Mouse (Mus musculus) cerebellum, adult 2 months (tissue): ENCODE measurements around the gene Avpr1b. TPM values are rescaled to one million over a fixed set of nuclear protein-coding genes. Genes with fewer than 3 reads are reported as not detected.
"Not testable (repeated sequence)": the region's sequence is repeated elsewhere in the genome, so short reads cannot be mapped to it uniquely, and the experiment has no call there.

Experiments used
- DNase-seq, 2 experiments: peaks; one replicate each; pipeline ENCODE4 v3.0.0; 2021
- H3K27ac ChIP-seq: fragments of 200-500 bp; 2 replicates; pipeline ENCODE4 v1.5.1; 2012; ENCODE audit warnings: low read length, control low read depth, inconsistent platforms; ENCODE audit not compliant: insufficient read depth
- H3K27me3 ChIP-seq: fragments of 200-500 bp; 2 replicates; pipeline ENCODE4 v1.6.1; 2012; ENCODE audit warnings: inconsistent platforms, mild to moderate bottlenecking, low read length, moderate library complexity; ENCODE audit not compliant: control insufficient read depth, insufficient read depth
- H3K4me1 ChIP-seq: fragments of 200-500 bp; 2 replicates; pipeline ENCODE4 v1.6.1; 2011; ENCODE audit warnings: low read length; ENCODE audit not compliant: control insufficient read depth, insufficient read depth
- H3K4me3 ChIP-seq: fragments of 200-500 bp; replicated peaks from 2 replicates; pipeline ENCODE3; 2011; ENCODE audit warnings: mild to moderate bottlenecking, low read depth, low read length, control low read depth; ENCODE audit not compliant: insufficient read depth
- CTCF ChIP-seq: fragments of 200-500 bp; IDR thresholded peaks from 2 replicates; pipeline ENCODE4 v1.5.1; 2011; ENCODE audit warnings: low read depth, mild to moderate bottlenecking, control low read depth, low read length, moderate library complexity, borderline replicate concordance; ENCODE audit not compliant: insufficient read depth
- POLR2A ChIP-seq: fragments of 200-500 bp; IDR thresholded peaks from 2 replicates; pipeline ENCODE4 v1.6.1; 2011; ENCODE audit warnings: low read length, control low read depth, borderline replicate concordance; ENCODE audit not compliant: insufficient read depth
- WGBS: fragments of 180-500 bp; shearing (Covaris S2); methylation state at CpG from one replicate; pipeline ENCODE4 v1.1.7; 2018; 5-methylcytosine and 5-hydroxymethylcytosine counted together
- polyA plus RNA-seq: library from polyadenylated mRNA; depleted of rRNA; stranded (reverse); fragments of >200 nt; gene quantifications from 2 replicates; pipeline ENCODE4 v1.2.3, GENCODE M21; 2012; rRNA removed

The Avpr1b gene
- polyA plus RNA-seq, result not detected in 2 replicates

DNA sequence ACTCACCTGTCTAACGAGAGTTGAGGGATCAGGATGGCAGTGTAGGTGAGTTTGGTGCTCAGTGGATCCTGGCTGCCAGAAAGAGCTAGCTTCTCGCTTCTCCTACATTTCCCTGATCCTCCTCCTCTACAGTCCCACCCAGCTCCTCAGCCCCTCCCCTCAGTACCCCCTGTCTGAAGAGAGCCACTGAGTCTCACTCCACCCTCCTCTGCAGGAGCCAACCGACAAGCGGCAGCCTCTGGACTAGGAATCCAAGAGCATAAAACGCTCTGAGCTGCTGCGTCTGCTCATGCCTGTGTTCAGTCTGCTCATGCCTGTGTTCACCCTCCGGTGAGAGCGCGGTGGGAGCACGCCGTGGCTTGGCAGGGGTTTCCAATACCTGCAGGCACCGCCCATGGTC lies at the start of gene Avpr1b:
Gene Avpr1b (plus strand): TSS at position 335 of the 400 bp plus-strand sequence.
- DNase-seq, result no peak
- WGBS, result 45% methylated on average over 12 of the region's 12 CpGs
- Histone ChIP-seq H3K27me3 (no peaks in the 10 kb centered on the region), H3K27ac (no peak within 1 kb of the TSS), H3K4me3 (no peak within 1 kb of the TSS), H3K4me1 (no peaks in the 10 kb centered on the region)
- TF ChIP-seq CTCF, result no peak
- TF ChIP-seq POLR2A, result no peak

DNA sequence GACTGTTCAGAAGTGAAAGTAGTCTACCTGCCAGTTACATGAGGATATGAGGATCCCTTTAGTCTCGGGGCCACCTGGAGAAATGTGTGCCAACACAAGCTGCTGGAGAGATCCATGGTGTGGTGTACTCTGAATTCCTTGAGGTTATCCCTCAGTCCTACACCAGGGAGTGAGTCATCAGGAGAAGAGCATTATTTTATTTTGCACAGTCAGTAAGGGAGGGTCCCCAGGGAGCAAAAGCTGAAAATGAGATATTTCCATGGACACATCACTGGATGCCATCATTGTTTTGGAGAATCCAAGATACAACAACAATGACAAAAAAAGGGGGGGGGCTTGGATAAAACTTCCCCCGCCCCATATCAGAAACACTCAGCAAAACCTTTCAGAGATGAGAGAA lies 47.1 kb upstream of the Avpr1b start:
- Histone ChIP-seq H3K4me1 (peaks cover 6% of the 10 kb centered on the region; the same call in 1 of the 2 replicates), H3K27me3 (no peaks in the 10 kb centered on the region), H3K4me3 (no peak overlapping the region), H3K27ac (no peak overlapping the region)
- TF ChIP-seq CTCF (no peak), POLR2A (no peak)
- no peak for DNase-seq
- WGBS, result 69% methylated on average over 2 of the region's 2 CpGs

DNA sequence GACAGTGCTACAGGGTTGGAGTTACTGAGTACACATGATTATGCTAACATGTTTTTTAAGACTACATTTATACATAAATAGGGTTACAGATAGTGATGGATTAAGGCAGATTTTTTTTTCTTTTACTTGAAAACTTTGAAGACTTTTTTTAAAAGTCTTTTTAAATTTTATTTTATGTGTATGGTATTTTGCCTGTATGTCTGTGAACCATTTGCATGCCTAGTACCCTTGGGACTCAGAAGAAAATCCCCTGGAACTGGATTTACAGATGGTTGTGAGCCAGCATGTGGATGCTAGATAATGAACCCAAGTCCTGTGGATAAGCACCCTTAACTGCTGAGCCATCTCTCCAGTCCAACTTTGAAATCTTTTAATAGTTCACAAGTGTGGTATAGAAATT lies 45.6 kb upstream of the Avpr1b start:
- no peak overlapping the region for H3K4me3 ChIP-seq
- DNase-seq, result no peak
- H3K27ac ChIP-seq, result no peak overlapping the region
- H3K4me1 ChIP-seq, result peaks cover 4% of the 10 kb centered on the region; the same call in 1 of the 2 replicates
- no peaks in the 10 kb centered on the region for H3K27me3 ChIP-seq
- TF ChIP-seq POLR2A, result no peak
- no peak for TF ChIP-seq CTCF

DNA sequence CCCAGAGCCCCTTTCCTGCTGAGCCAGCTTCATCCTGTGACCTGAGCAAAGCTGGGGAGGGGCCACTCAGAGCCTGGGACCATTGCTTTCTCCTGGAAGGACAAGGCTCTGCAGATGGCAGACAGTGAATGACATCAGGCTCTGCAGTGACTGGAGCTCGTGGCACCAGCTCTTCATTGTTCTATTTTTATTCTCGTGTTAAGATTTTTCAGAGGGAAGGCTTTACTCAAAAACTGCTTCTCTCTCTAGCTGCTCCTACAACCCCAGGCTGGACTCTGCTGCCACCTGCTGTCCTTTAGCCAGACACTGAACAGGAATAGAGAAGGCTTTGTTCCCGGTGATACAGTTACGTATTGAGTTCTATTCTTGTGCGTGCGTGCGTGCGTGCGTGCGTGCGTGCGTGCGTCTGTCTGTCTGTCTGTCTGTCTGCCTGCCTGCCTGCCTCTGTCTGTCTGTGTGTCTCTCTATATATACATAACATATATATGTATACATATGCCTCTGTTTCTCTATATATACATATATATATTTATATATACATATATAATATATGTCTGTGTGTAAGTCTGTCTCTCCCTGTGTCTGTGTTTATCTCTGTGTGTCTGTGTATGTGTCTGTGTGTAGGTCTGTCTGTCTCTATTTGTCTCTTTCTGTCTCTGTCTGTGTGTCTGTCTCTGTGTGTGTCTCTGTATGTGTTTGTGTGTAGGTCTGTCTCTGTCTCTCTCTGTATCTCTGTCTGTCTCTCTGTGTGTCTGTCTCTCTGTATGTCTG lies 43.8 kb upstream of the Avpr1b start:
- WGBS, result 1% methylated on average over 13 of the region's 13 CpGs

DNA sequence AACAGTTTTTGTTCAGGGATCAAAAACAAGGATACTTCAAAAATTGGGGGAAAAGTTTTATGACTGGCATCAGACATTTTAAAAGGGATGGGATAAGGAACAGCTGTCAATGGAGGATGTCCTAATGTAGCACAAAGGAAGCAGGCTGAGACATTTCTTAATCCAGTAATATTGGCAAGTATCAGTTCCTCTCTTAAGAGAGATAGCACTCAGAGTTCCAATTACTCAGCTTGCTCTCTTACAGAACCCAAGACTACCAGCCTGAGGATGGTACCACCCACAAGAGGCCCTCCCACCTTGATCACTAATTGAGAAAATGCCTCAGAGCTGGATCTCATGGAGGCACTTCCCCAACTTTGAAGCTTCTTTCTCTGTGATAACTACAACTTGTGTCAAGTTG lies 38.5 kb upstream of the Avpr1b start:
- DNase-seq, result no peak
- Histone ChIP-seq H3K4me3 (no peak overlapping the region), H3K27ac (no peak overlapping the region), H3K27me3 (no peaks in the 10 kb centered on the region), H3K4me1 (no peaks in the 10 kb centered on the region)
- TF ChIP-seq CTCF (no peak), POLR2A (no peak)

More for the DNA sequence above, 43.8 kb upstream of the Avpr1b start:
- Histone ChIP-seq H3K4me3 (no peak overlapping the region), H3K27ac (peak overlapping the region; percentile 76), H3K27me3 (no peaks in the 10 kb centered on the region), H3K4me1 (no peaks in the 10 kb centered on the region; the same call in 1 of the 2 replicates)
- TF ChIP-seq POLR2A, result no peak
- peak; percentile 91 for TF ChIP-seq CTCF
- DNase-seq, result peak; percentile 87

DNA sequence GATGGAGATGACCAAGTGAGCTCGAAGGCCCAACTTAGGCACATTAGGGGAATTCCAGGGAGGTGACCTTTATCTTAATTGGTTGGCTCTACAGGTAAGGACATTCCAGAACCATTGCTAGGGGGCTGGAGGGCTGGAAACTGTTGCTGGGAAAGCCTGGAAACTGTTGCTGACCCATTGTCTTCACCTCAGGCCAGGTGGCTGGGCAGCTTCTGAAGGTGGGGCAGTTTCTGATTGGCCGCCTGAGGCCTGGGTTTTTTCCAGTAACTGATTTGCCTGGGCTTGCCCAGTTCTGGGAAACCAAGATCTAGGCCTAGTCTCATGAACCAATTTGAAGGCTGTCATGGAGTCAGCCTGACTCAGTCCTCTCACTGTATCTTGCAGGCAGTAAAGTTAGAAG lies 37.0 kb upstream of the Avpr1b start:
- TF ChIP-seq POLR2A, result no peak
- TF ChIP-seq CTCF, result no peak
- WGBS, result 94% methylated on average over 2 of the region's 2 CpGs
- Histone ChIP-seq H3K4me1 (no peaks in the 10 kb centered on the region), H3K4me3 (no peak overlapping the region), H3K27me3 (no peaks in the 10 kb centered on the region), H3K27ac (no peak overlapping the region)
- no peak for DNase-seq

DNA sequence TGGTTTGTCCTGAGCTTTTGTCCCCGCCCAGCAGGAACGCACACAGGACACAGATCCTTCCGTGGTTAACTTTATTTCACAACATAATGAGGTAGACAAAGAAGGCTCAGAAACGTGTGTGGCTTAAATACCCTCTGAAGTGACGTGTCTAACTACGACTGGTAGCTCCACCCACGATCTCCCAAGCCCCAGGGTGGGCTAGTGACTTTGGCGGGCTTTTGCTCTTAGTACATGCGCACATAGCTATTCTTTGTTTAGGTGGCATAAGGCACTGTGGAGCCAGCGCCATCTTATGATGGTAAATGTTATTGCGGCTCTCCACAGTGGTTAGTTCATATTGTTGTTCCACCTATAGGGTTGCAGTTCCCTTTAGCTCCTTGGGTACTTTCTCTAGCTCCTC lies 33.0 kb upstream of the Avpr1b start:
- not testable (repeated sequence) for H3K4me1 ChIP-seq, H3K27me3 ChIP-seq, H3K27ac ChIP-seq, H3K4me3 ChIP-seq
- DNase-seq, result peak in 1 of 2 experiments; percentile 32
- 31% methylated on average over 11 of the region's 11 CpGs for WGBS

DNA sequence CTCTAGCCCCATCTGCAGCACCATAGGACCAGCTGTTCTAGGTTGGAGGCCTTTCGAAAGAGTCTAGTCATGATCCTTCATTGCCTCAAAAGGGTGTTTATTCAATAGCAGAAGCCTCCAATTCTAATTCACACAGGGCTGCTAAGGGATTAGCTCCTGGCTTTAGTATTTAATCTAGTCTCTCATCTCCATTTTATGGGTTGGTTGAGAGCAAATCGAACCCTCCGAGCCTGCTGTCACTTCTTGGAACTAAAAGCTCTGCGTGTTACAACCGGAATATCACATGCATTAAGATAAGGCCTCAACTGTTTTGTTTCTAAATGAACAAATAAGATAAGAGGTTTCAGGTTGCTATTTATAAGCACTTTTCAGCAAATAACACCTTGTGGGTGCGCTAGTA lies 29.3 kb upstream of the Avpr1b start:
- DNase-seq, result no peak
- Histone ChIP-seq H3K4me1 (no peaks in the 10 kb centered on the region), H3K4me3 (no peak overlapping the region), H3K27me3 (no peaks in the 10 kb centered on the region), H3K27ac (no peak overlapping the region)
- TF ChIP-seq POLR2A (no peak), CTCF (no peak)
- WGBS, result 97% methylated on average over 6 of the region's 6 CpGs

DNA sequence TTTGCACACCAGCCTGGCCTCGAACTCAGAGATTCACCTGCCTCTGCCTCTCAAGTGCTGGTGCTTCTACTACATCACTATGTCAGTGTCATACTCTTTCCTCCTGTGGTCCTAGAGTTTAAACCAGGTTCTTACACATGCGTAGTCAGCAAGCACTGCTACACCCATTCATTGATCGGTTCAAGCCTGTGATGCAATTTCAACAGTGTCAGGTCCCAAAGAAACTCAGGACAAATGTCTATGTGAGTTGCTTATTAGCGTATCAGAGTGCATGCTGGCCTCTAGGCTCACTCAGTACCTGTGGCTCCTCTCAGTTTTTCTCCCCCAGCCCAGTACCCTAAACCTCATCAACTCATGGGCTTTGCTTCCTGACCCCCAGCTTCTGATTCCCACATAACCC lies 28.6 kb upstream of the Avpr1b start:
- Histone ChIP-seq H3K27ac (no peak overlapping the region), H3K4me3 (no peak overlapping the region), H3K27me3 (no peaks in the 10 kb centered on the region), H3K4me1 (no peaks in the 10 kb centered on the region)
- DNase-seq, result no peak
- 89% methylated on average over 4 of the region's 4 CpGs for WGBS
- TF ChIP-seq CTCF (no peak), POLR2A (no peak)
